8 mouse cellular contexts compared by ENCODE assay signal in genomic region chr11:62457241-62457890, GRCm38 (mm10). TPM values are rescaled to one million over a fixed set of nuclear protein-coding genes. Genes with fewer than 3 reads are reported as not detected.
DNase-seq lines count a peak whose midpoint lies in the region; ATAC-seq and TF ChIP-seq lines count a peak whose summit lies in the region.

No protein-coding gene starts in this region.

- no peak for TF ChIP-seq CTCF in brain, embryonic 14.5 days (IDR thresholded peaks at IDR 0.05; ENCODE audit: borderline replicate concordance, extremely low read depth, insufficient read depth, insufficient read length)
- TF ChIP-seq CTCF in kidney, postnatal 0 days (IDR thresholded peaks at IDR 0.05; ENCODE audit: low read depth): no peak
- TF ChIP-seq CTCF in liver, adult 2 months (IDR thresholded peaks at IDR 0.05; ENCODE audit: low read depth, low read length): no peak

- H3K27me3 ChIP-seq in erythroblast, embryonic 14.5 days (ENCODE audit: control insufficient read depth): no peaks in the 10 kb centered on the region
- H3K27me3 ChIP-seq in heart, embryonic 12.5 days (replicated peaks): no peaks in the 10 kb centered on the region
- H3K27me3 ChIP-seq in kidney, postnatal 0 days (ENCODE audit: insufficient read depth, low read length): no peaks in the 10 kb centered on the region
- no peaks in the 10 kb centered on the region for H3K27me3 ChIP-seq in liver, adult 2 months (ENCODE audit: control insufficient read depth, insufficient read depth, low read length)

- H3K27ac ChIP-seq in heart, embryonic 12.5 days (ENCODE audit: poor library complexity, severe bottlenecking): peak overlapping the region; percentile 98
- H3K27ac ChIP-seq in kidney, postnatal 0 days: peak overlapping the region; percentile 100
- peak overlapping the region; percentile 95 for H3K27ac ChIP-seq in liver, adult 2 months (replicated peaks; ENCODE audit: insufficient read depth, low read depth, low read length)

- peak; percentile 96 for ATAC-seq in heart, embryonic 12.5 days (ENCODE audit: insufficient number of reproducible peaks, low FRiP score)
- peak; percentile 93 for ATAC-seq in kidney, postnatal 0 days (replicated peaks; ENCODE audit: low FRiP score, low read depth)
- ATAC-seq in monocyte, adult 5-6 weeks (replicated peaks; ENCODE audit: insufficient number of reproducible peaks, low FRiP score, low TSS enrichment, poor library complexity, severe bottlenecking): peak; percentile 94

- H3K4me1 ChIP-seq in erythroblast, embryonic 14.5 days (ENCODE audit: control insufficient read depth): peaks cover 48% of the 10 kb centered on the region
- peaks cover 9% of the 10 kb centered on the region for H3K4me1 ChIP-seq in heart, embryonic 12.5 days (replicated peaks)
- no peaks in the 10 kb centered on the region for H3K4me1 ChIP-seq in kidney, postnatal 0 days (replicated peaks; ENCODE audit: insufficient read depth, low read length)
- peaks cover 12% of the 10 kb centered on the region; the same call in 1 of the 2 replicates for H3K4me1 ChIP-seq in liver, adult 2 months (ENCODE audit: control insufficient read depth, insufficient read depth, low read length)

- peak overlapping the region; percentile 79 for H3K4me2 ChIP-seq in heart, embryonic 12.5 days
- H3K4me2 ChIP-seq in kidney, postnatal 0 days (ENCODE audit: low read length): peak overlapping the region; percentile 93

- no peaks in the 10 kb centered on the region for H3K9me3 ChIP-seq in erythroblast, embryonic 14.5 days (ENCODE audit: control insufficient read depth, low read length)
- H3K9me3 ChIP-seq in heart, embryonic 12.5 days (replicated peaks): no peaks in the 10 kb centered on the region
- no peaks in the 10 kb centered on the region for H3K9me3 ChIP-seq in kidney, postnatal 0 days (replicated peaks; ENCODE audit: low read length)

- TF ChIP-seq POLR2A in brain, embryonic 14.5 days (IDR thresholded peaks at IDR 0.05; ENCODE audit: borderline replicate concordance, extremely low read depth, insufficient read depth, insufficient read length, poor library complexity, severe bottlenecking): peak; percentile 88
- TF ChIP-seq POLR2A in liver, adult 2 months (IDR thresholded peaks at IDR 0.05; ENCODE audit: extremely low read depth, insufficient read depth, low read length): peak; percentile 91

- H3K79me2 ChIP-seq in liver, adult 2 months (ENCODE audit: control insufficient read depth, insufficient read depth, low read length): peaks cover 14% of the 10 kb centered on the region; the same call in 1 of the 2 replicates

- under 1% methylated on average over 71 of the region's 73 CpGs for WGBS in heart, embryonic 12.5 days
- WGBS in kidney, postnatal 0 days: 1% methylated on average over 73 of the region's 73 CpGs
- 1% methylated on average over 73 of the region's 73 CpGs for WGBS in liver, adult 2 months

- peak overlapping the region; percentile 97 for H3K9ac ChIP-seq in heart, embryonic 12.5 days
- peak overlapping the region; percentile 99 for H3K9ac ChIP-seq in kidney, postnatal 0 days (ENCODE audit: low read depth, low read length)
- H3K9ac ChIP-seq in liver, adult 2 months (ENCODE audit: low read depth, low read length): peak overlapping the region; percentile 98

- H3K36me3 ChIP-seq in erythroblast, embryonic 14.5 days (ENCODE audit: control insufficient read depth): peaks cover 11% of the 10 kb centered on the region
- peaks cover 2% of the 10 kb centered on the region; the same call in 1 of the 2 replicates for H3K36me3 ChIP-seq in heart, embryonic 12.5 days
- no peaks in the 10 kb centered on the region for H3K36me3 ChIP-seq in kidney, postnatal 0 days (ENCODE audit: insufficient read depth, low read length)
- H3K36me3 ChIP-seq in liver, adult 2 months (ENCODE audit: control insufficient read depth, insufficient read depth, low read length): peaks cover 2% of the 10 kb centered on the region; the same call in 1 of the 2 replicates

- DNase-seq in CD4-positive helper T cell, adult 2 months (ENCODE audit: low read depth, low spot score): peak; percentile 94
- peak; percentile 96 for DNase-seq in brain, embryonic 14.5 days (ENCODE audit: low read depth)
- DNase-seq in kidney, postnatal 0 days (ENCODE audit: low spot score): peak; percentile 95
- peak; percentile 80 for DNase-seq in liver, adult 2 months (ENCODE audit: extremely low read depth, low read depth, low spot score)
- DNase-seq in spleen, postnatal 36 days (ENCODE audit: low spot score in 2 of 2): peak; percentile 95

- peak overlapping the region; percentile 73 for H3K4me3 ChIP-seq in erythroblast, embryonic 14.5 days (replicated peaks)
- peak overlapping the region; percentile 84 for H3K4me3 ChIP-seq in heart, embryonic 12.5 days
- H3K4me3 ChIP-seq in kidney, postnatal 0 days (replicated peaks; ENCODE audit: low read depth, low read length): peak overlapping the region; percentile 98
- H3K4me3 ChIP-seq in liver, adult 2 months (ENCODE audit: insufficient read depth, low read depth, low read length): peak overlapping the region; percentile 97

RNA-seq across cellular contexts. Expression of gene Pigl, which starts 0.9 kb away (rescaled TPM):
- polyA plus RNA-seq in brain, embryonic 14.5 days (2012; rRNA removed): 6.8 and 8.2 TPM in 2 replicates
- 0.11 and 0.21 TPM in 2 replicates for polyA plus RNA-seq in erythroblast, embryonic 14.5 days (2012)
- 10.3 and 10.7 TPM in 2 replicates for polyA plus RNA-seq in heart, embryonic 12.5 days (2016; fragmentation: Nextera tagmentation; extraction: Ambion mirVana)
- polyA plus RNA-seq in kidney, postnatal 0 days (2015; fragmentation: Nextera tagmentation; extraction: Ambion mirVana): 8.3 and 8.9 TPM in 2 replicates
- 1.5 and 1.9 TPM in 2 replicates for total RNA-seq in liver, adult 2 months (2014; rRNA removed)
- polyA plus RNA-seq in liver, adult 2 months (2012; rRNA removed): 2.8 and 3.6 TPM in 2 replicates
- 4.1 to 7.1 TPM (median 4.7 TPM) in 3 replicates for total RNA-seq in monocyte, adult 5-6 weeks (2017)

RNA-seq across cellular contexts. Expression of gene Ncor1, which starts 1.0 kb away (rescaled TPM):
- polyA plus RNA-seq in brain, embryonic 14.5 days (2012; rRNA removed): 132 and 164 TPM in 2 replicates
- polyA plus RNA-seq in erythroblast, embryonic 14.5 days (2012): 8.1 and 11.7 TPM in 2 replicates
- 132 and 143 TPM in 2 replicates for polyA plus RNA-seq in heart, embryonic 12.5 days (2016; fragmentation: Nextera tagmentation; extraction: Ambion mirVana)
- polyA plus RNA-seq in kidney, postnatal 0 days (2015; fragmentation: Nextera tagmentation; extraction: Ambion mirVana): 123 and 130 TPM in 2 replicates
- 48.0 and 51.4 TPM in 2 replicates for total RNA-seq in liver, adult 2 months (2014; rRNA removed)
- 45.7 and 46.8 TPM in 2 replicates for polyA plus RNA-seq in liver, adult 2 months (2012; rRNA removed)
- 267 to 440 TPM (median 292 TPM) in 3 replicates for total RNA-seq in monocyte, adult 5-6 weeks (2017)

Comparison
In these comparisons a context has a peak if more than half of its experiments do, and no peak if none do; other contexts are left out.
1. Peak in every context shown above with its lines: DNase-seq, ATAC-seq, H3K4me3 ChIP-seq and H3K27ac ChIP-seq.